Mouse (Mus musculus): ENCODE data around the gene Zfp597. TPM values are rescaled to one million over a fixed set of nuclear protein-coding genes. Genes with fewer than 3 reads are reported as not detected.

The Zfp597 gene
- total RNA-seq (2021): 10 to 100 TPM; 23.1 to 26.8 TPM

- peak; percentile 94 to 95 for DNase-seq (ENCODE audit: low spot score in 2 of 2)
- intact Hi-C loops (cut with DNase I): loop anchor here (10.0 kb wide), 1 partner anchor 140 kb away; the partner anchor contains the start of gene Zfp263
Observed at GRCm38 (mm10) chr16:3884201-3885064, at the start of gene Zfp597, which contains the start of gene Gm20695. Zfp597 (minus strand) TSS chr16:3884561. Gm20695 (plus strand) TSS chr16:3884648.

- intact Hi-C loops (cut with DNase I): no loop called here
- no peak for DNase-seq (ENCODE audit: low spot score in 2 of 2)
Observed at GRCm38 (mm10) chr16:3934091-3934490, 49.7 kb upstream of the Zfp597 start.

- intact Hi-C loops (cut with DNase I): no loop called here
- no peak for DNase-seq (ENCODE audit: low spot score in 2 of 2)
Observed at GRCm38 (mm10) chr16:3933536-3933935, 49.2 kb upstream of the Zfp597 start.

GRCm38 (mm10) chr16:3929151-3929550 lies 44.8 kb upstream of the Zfp597 start:
- no peak for DNase-seq (ENCODE audit: low spot score in 2 of 2)
- intact Hi-C loops (cut with DNase I): no loop called here

GRCm38 (mm10) chr16:3928582-3928981 lies 44.2 kb upstream of the Zfp597 start:
- DNase-seq (ENCODE audit: low spot score in 2 of 2): no peak
- intact Hi-C loops (cut with DNase I): no loop called here

- intact Hi-C loops (cut with DNase I): no loop called here
- no peak for DNase-seq (ENCODE audit: low spot score in 2 of 2)
Observed at GRCm38 (mm10) chr16:3923966-3924365, 39.6 kb upstream of the Zfp597 start.

- intact Hi-C loops (cut with DNase I): no loop called here
- DNase-seq (ENCODE audit: low spot score in 2 of 2): no peak
Observed at GRCm38 (mm10) chr16:3923515-3923914, 39.2 kb upstream of the Zfp597 start.

- no peak for DNase-seq (ENCODE audit: low spot score in 2 of 2)
- intact Hi-C loops (cut with DNase I): no loop called here
Observed at GRCm38 (mm10) chr16:3920756-3921155, 36.4 kb upstream of the Zfp597 start.

GRCm38 (mm10) chr16:3909118-3909517 lies 24.8 kb upstream of the Zfp597 start:
- intact Hi-C loops (cut with DNase I): no loop called here
- no peak for DNase-seq (ENCODE audit: low spot score in 2 of 2)

- intact Hi-C loops (cut with DNase I): no loop called here
Observed at GRCm38 (mm10) chr16:3908537-3909111, 24.3 kb upstream of the Zfp597 start, which contains the start of the genes 1700037C18Rik and Cluap1. 1700037C18Rik (minus strand) TSS chr16:3908689. Cluap1 (plus strand) TSS chr16:3908801.

GRCm38 (mm10) chr16:3907471-3907870 lies 23.1 kb upstream of the Zfp597 start:
- DNase-seq (ENCODE audit: low spot score in 2 of 2): no peak
- intact Hi-C loops (cut with DNase I): no loop called here

More at GRCm38 (mm10) chr16:3908537-3909111, 24.3 kb upstream of the Zfp597 start, which contains the start of the genes 1700037C18Rik and Cluap1:
- peak; percentile 92 to 95 for DNase-seq (ENCODE audit: low spot score in 2 of 2)

GRCm38 (mm10) chr16:3896553-3896952 lies 12.2 kb upstream of the Zfp597 start:
- intact Hi-C loops (cut with DNase I): no loop called here
- DNase-seq (ENCODE audit: low spot score in 2 of 2): no peak

- no peak for DNase-seq (ENCODE audit: low spot score in 2 of 2)
- intact Hi-C loops (cut with DNase I): no loop called here
Observed at GRCm38 (mm10) chr16:3896046-3896445, 11.7 kb upstream of the Zfp597 start.

GRCm38 (mm10) chr16:3895173-3895792 lies 10.9 kb upstream of the Zfp597 start:
- DNase-seq (ENCODE audit: low spot score in 2 of 2): no peak

GRCm38 (mm10) chr16:3893739-3894138 lies 9.4 kb upstream of the Zfp597 start:
- intact Hi-C loops (cut with DNase I): no loop called here
- no peak for DNase-seq (ENCODE audit: low spot score in 2 of 2)

More at GRCm38 (mm10) chr16:3895173-3895792, 10.9 kb upstream of the Zfp597 start:
- intact Hi-C loops (cut with DNase I): no loop called here

GRCm38 (mm10) chr16:3891621-3892295 lies 7.4 kb upstream of the Zfp597 start:
- no peak for DNase-seq (ENCODE audit: low spot score in 2 of 2)
- intact Hi-C loops (cut with DNase I): no loop called here

- intact Hi-C loops (cut with DNase I): loop anchor here (10.0 kb wide), 1 partner anchor 140 kb away; the partner anchor contains the start of gene Zfp263
- no peak for DNase-seq (ENCODE audit: low spot score in 2 of 2)
Observed at GRCm38 (mm10) chr16:3885065-3885670, 807 bp upstream of the Zfp597 start.

- intact Hi-C loops (cut with DNase I): no loop called here
- no peak for DNase-seq (ENCODE audit: low spot score in 2 of 2)
Observed at GRCm38 (mm10) chr16:3876346-3876745, 8.0 kb downstream of the Zfp597 start.

Data from left cerebral cortex, postnatal 36 days (tissue).